Mouse (Mus musculus) layer of hippocampus, postnatal 10 days (tissue): ENCODE data around the gene Itga2b. TPM values are rescaled to one million over a fixed set of nuclear protein-coding genes. Genes with fewer than 3 reads are reported as not detected.

ENCODE experiments used
- DNase-seq, 2 experiments: peaks; one replicate each; pipeline ENCODE4 v3.0.0; 2021; ENCODE audit warnings: low spot score in 2 of 2
- total RNA-seq, 2 experiments: library from RNA; stranded (reverse); gene quantifications; 2 replicates each; pipeline ENCODE4 v1.2.3; 2021

Itga2b gene
- total RNA-seq, 2 experiments from 2014 or later = 3.6 to 3.7 TPM

- DNase-seq = no peak
Observed at GRCm38 (mm10) chr11:102460541-102460940, 9.4 kb downstream of the Itga2b start.

- DNase-seq = peak; percentile 54 to 69
Observed at GRCm38 (mm10) chr11:102455740-102456396, 14.1 kb downstream of the Itga2b start.

- DNase-seq = no peak
Observed at GRCm38 (mm10) chr11:102453131-102453530, 16.8 kb downstream of the Itga2b start.

- DNase-seq = no peak
Observed at GRCm38 (mm10) chr11:102449043-102450008, 20.6 kb downstream of the Itga2b start.

- no peak for DNase-seq
Observed at GRCm38 (mm10) chr11:102448327-102448726, 21.6 kb downstream of the Itga2b start.

- peak; percentile 92 to 94 for DNase-seq
Observed at GRCm38 (mm10) chr11:102447497-102447896, 22.4 kb downstream of the Itga2b start, which contains the start of gene Fam171a2. TSS of gene Fam171a2 (minus strand) at chr11:102447682.

- DNase-seq = peak in 1 of 2 experiments; percentile 60
Observed at GRCm38 (mm10) chr11:102446581-102447461, 23.1 kb downstream of the Itga2b start.

- peak in 1 of 2 experiments; percentile 63 for DNase-seq
Observed at GRCm38 (mm10) chr11:102445891-102446361, 24.0 kb downstream of the Itga2b start.

- no peak for DNase-seq
Observed at GRCm38 (mm10) chr11:102445264-102445890, 24.5 kb downstream of the Itga2b start.

GRCm38 (mm10) chr11:102444781-102445180 lies 25.1 kb downstream of the Itga2b start:
- DNase-seq = no peak

GRCm38 (mm10) chr11:102444321-102444720 lies 25.6 kb downstream of the Itga2b start:
- DNase-seq = no peak

GRCm38 (mm10) chr11:102443740-102444139 lies 26.2 kb downstream of the Itga2b start:
- DNase-seq = no peak

- DNase-seq = no peak
Observed at GRCm38 (mm10) chr11:102442089-102442488, 27.8 kb downstream of the Itga2b start.

- DNase-seq = no peak
Observed at GRCm38 (mm10) chr11:102441434-102441833, 28.5 kb downstream of the Itga2b start.

- DNase-seq = no peak
Observed at GRCm38 (mm10) chr11:102440255-102440654, 29.7 kb downstream of the Itga2b start.

GRCm38 (mm10) chr11:102439093-102440082 lies 30.5 kb downstream of the Itga2b start:
- no peak for DNase-seq

- peak; percentile 93 to 94 for DNase-seq
Observed at GRCm38 (mm10) chr11:102438212-102439092, 31.5 kb downstream of the Itga2b start.
